Mouse (Mus musculus) effector memory CD4-positive, alpha-beta T cell, adult 5 months (primary cell): ENCODE data around the gene Mbd3. TPM values are rescaled to one million over a fixed set of nuclear protein-coding genes. Genes with fewer than 3 reads are reported as not detected.

ENCODE experiments used
- polyA plus RNA-seq: library from polyadenylated mRNA; unstranded; fragments of 100-300 nt; shearing (Covaris generic); gene quantifications from one replicate; pipeline ENCODE4 v1.2.1, GENCODE M21; 2017

Gene Mbd3
- 96.5 TPM for polyA plus RNA-seq

GRCm38 (mm10) chr10:80399191-80399972 lies at the start of gene Mbd3:
TSS of gene Mbd3 (minus strand) at chr10:80399550.

GRCm38 (mm10) chr10:80433513-80434232 lies 34.3 kb upstream of the Mbd3 start, which contains the start of gene Tcf3:
TSS of gene Tcf3 (minus strand) at chr10:80433647.

GRCm38 (mm10) chr10:80406684-80407501 lies 7.5 kb upstream of the Mbd3 start, which contains the start of gene Uqcr11:
TSS of gene Uqcr11 (minus strand) at chr10:80406830.

GRCm38 (mm10) chr10:80387522-80387959 lies 11.8 kb downstream of the Mbd3 start, which contains the start of gene Mex3d:
TSS of gene Mex3d (minus strand) at chr10:80387659.

GRCm38 (mm10) chr10:80356001-80356682 lies 43.2 kb downstream of the Mbd3 start, which contains the start of gene Plk5:
TSS of gene Plk5 (plus strand) at chr10:80356459.

GRCm38 (mm10) chr10:80348244-80348781 lies 51.0 kb downstream of the Mbd3 start, which contains the start of gene Adamtsl5:
TSS of gene Adamtsl5 (minus strand) at chr10:80348412.

Other genes with a start within 250 kb of the Mbd3 start
- gene Cirbp, start 233.6 kb downstream of the Mbd3 start, polyA plus RNA-seq = 244 TPM
- gene 1600002K03Rik, start 226.6 kb downstream of the Mbd3 start, polyA plus RNA-seq = 17.4 TPM
- gene Efna2, start 220.1 kb downstream of the Mbd3 start, polyA plus RNA-seq = not detected
- gene Mum1, start 173.1 kb downstream of the Mbd3 start, polyA plus RNA-seq = 75.3 TPM
- gene Ndufs7, start 150.4 kb downstream of the Mbd3 start, polyA plus RNA-seq = 146 TPM
- gene Gamt, start 138.5 kb downstream of the Mbd3 start, polyA plus RNA-seq = 0.39 TPM
- gene Dazap1, start 138.1 kb downstream of the Mbd3 start, polyA plus RNA-seq = 91.1 TPM
- gene Rps15, start 107.1 kb downstream of the Mbd3 start, polyA plus RNA-seq = 817 TPM
- not detected for gene Apc2, start 103.6 kb downstream of the Mbd3 start, polyA plus RNA-seq
- 25.5 TPM for gene 2310011J03Rik, start 79.0 kb downstream of the Mbd3 start, polyA plus RNA-seq
- gene Pcsk4, start 70.1 kb downstream of the Mbd3 start, polyA plus RNA-seq = 4.1 TPM
- not detected for gene Reep6, start 69.6 kb downstream of the Mbd3 start, polyA plus RNA-seq
- gene Adamtsl5, start 51.1 kb downstream of the Mbd3 start, polyA plus RNA-seq = not detected
- not detected for gene Plk5, start 43.1 kb downstream of the Mbd3 start, polyA plus RNA-seq
- 9.1 TPM for gene Mex3d, start 11.9 kb downstream of the Mbd3 start, polyA plus RNA-seq
- 89.0 TPM for gene Uqcr11, start 7.3 kb upstream of the Mbd3 start, polyA plus RNA-seq
- 87.3 TPM for gene Tcf3, start 34.1 kb upstream of the Mbd3 start, polyA plus RNA-seq
- not detected for gene Onecut3, start 95.3 kb upstream of the Mbd3 start, polyA plus RNA-seq
- not detected for gene Atp8b3, start 139.6 kb upstream of the Mbd3 start, polyA plus RNA-seq
- gene Rexo1, start 162.0 kb upstream of the Mbd3 start, polyA plus RNA-seq = 66.8 TPM
- gene Klf16, start 177.8 kb upstream of the Mbd3 start, polyA plus RNA-seq = 18.5 TPM
- 90.9 TPM for gene Abhd17a, start 190.8 kb upstream of the Mbd3 start, polyA plus RNA-seq
- gene Scamp4, start 203.3 kb upstream of the Mbd3 start, polyA plus RNA-seq = 95.7 TPM
- gene Adat3, start 203.3 kb upstream of the Mbd3 start, polyA plus RNA-seq = 7.5 TPM
- gene Gm49322, start 206.5 kb upstream of the Mbd3 start, polyA plus RNA-seq = 8.8 TPM
- 322 TPM for gene Csnk1g2, start 223.3 kb upstream of the Mbd3 start, polyA plus RNA-seq